Mouse (Mus musculus): ENCODE data around the gene Mfsd5.
A peak's percentile ranks its signal among the peaks of the same experiment; 100 is the strongest.

DNA sequence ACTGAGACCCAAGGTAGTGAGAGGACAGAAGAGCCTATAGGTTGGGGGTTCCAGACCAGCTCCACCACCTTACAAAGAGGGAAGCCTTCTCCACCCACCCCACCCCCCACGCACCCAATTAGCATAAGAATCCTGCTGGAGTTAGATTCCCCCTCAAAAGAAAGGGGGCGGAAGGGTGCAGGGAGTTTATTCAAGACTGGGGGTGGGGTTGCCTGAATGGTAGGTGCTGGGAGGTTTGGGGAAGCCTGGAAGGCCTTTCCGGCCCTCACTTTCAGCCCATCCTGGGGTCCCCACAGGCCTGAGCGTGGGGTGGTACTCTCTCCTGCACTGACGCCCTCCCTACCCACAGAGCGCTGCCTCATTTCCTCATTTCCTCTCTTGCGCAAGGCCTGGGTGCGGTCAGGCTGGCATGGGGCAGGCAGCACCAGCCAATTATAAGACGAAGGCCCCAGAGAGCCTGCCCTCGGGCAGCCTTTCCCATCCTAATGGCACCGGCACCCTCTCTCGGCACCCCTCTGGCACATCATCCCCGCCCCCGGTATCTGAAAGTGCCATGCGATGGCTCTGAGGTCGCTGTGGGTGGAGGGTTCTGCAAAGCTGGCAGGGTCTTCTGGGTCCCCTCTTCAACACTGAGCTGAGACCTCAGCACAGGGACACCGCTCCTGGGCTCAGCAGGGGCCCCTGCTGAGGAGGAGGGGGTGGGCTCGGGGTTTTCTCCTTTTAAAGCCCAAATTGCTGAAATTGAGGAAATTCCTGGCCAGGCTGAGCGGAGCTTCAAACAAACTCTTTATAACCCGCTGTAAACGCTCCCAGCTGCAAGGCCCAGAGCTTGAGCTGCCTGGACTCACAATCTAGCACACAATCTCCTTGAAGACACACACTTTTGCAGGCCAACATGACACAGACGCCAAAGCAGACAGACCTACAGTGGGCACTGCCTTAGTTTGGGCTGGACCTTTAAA is 35.7 kb upstream of the Mfsd5 start:
- TF ChIP-seq CTCF (IDR thresholded peaks at IDR 0.05; ENCODE audit: low read depth) (no peak), EP300 (IDR thresholded peaks at IDR 0.05; ENCODE audit: low read depth) (peak; percentile 23; the same call in 1 of the 2 replicates)

Data from liver, postnatal 0 days (tissue).